Mouse (Mus musculus): ENCODE measurements around the gene Dis3. TPM values are rescaled to one million over a fixed set of nuclear protein-coding genes. Genes with fewer than 3 reads are reported as not detected.

Dis3 gene
- polyA plus RNA-seq, 1 experiment from 2014 or later: 22.6 TPM

DNA sequence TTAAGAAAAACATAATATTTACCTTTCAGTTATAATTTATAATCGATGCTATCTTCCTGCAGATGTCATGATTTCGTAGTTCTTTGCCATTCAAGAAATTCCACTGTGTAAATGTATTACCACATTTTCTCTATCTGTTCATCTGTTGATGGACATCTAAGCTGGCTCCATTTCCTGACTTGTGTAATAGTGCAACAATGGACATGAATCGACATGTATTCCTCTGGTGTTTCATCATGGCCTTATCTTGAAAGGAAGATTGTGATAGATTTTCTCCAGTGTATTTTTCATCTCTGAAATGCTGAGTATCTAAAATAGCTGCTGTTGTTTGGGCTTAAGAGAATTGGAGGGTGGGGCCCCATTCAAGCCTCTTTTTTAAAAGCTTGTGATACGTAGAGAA lies 27.1 kb upstream of the Dis3 start:
- no peak for ATAC-seq
- 94% methylated on average over 4 of the region's 4 CpGs for WGBS
- H3K27me3 ChIP-seq (ENCODE audit: control insufficient read depth, insufficient read depth, low read depth, low read length): no peaks in the 10 kb centered on the region

DNA sequence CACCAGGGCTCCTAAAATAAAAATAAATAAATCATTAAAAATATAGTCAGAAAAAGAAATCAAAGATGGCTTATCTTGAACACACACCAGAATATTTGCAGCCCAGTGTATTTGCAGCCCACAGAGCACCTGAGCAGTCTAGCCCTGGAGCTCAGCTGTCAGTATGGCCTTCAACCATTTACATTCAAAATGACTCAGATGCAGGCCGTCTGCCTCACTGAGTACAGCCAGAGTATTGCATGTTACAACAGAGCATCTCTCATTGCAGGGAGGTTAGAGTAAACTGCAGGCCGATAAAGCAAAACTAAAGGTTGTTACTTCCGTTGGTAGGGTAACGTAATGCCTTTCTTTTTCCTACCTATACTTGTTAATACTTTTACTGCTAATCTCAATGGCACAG lies 24.5 kb upstream of the Dis3 start:
- no peak for ATAC-seq
- H3K27ac ChIP-seq (ENCODE audit: low read length): no peak overlapping the region
- H3K27me3 ChIP-seq (ENCODE audit: control insufficient read depth, insufficient read depth, low read depth, low read length): no peaks in the 10 kb centered on the region
- 91% methylated on average over 4 of the region's 4 CpGs for WGBS
- H3K36me3 ChIP-seq (ENCODE audit: control insufficient read depth, insufficient read depth, low read length): 0 out of 2 replicates have a peak, but pooled peaks cover 3% of the 10 kb centered on the region
- H3K4me3 ChIP-seq (ENCODE audit: low read depth, low read length): no peak overlapping the region
- no peak overlapping the region for H3K4me2 ChIP-seq (ENCODE audit: low read length)
- no peaks in the 10 kb centered on the region for H3K4me1 ChIP-seq (ENCODE audit: control insufficient read depth, insufficient read depth, low read length)
- H3K9ac ChIP-seq (ENCODE audit: low read depth, low read length): no peak overlapping the region
- H3K9me3 ChIP-seq (replicated peaks; ENCODE audit: control insufficient read depth, low read length, poor library complexity, severe bottlenecking): no peaks in the 10 kb centered on the region

More for the DNA sequence above, 27.1 kb upstream of the Dis3 start:
- no peak overlapping the region for H3K4me2 ChIP-seq (ENCODE audit: low read length)
- H3K36me3 ChIP-seq (ENCODE audit: control insufficient read depth, insufficient read depth, low read length): 0 out of 2 replicates have a peak, but pooled peaks cover 3% of the 10 kb centered on the region
- no peak overlapping the region for H3K9ac ChIP-seq (ENCODE audit: low read depth, low read length)
- no peak overlapping the region for H3K27ac ChIP-seq (ENCODE audit: low read length)
- no peak overlapping the region for H3K4me3 ChIP-seq (ENCODE audit: low read depth, low read length)
- no peaks in the 10 kb centered on the region for H3K4me1 ChIP-seq (ENCODE audit: control insufficient read depth, insufficient read depth, low read length)
- no peaks in the 10 kb centered on the region for H3K9me3 ChIP-seq (replicated peaks; ENCODE audit: control insufficient read depth, low read length, poor library complexity, severe bottlenecking)

DNA sequence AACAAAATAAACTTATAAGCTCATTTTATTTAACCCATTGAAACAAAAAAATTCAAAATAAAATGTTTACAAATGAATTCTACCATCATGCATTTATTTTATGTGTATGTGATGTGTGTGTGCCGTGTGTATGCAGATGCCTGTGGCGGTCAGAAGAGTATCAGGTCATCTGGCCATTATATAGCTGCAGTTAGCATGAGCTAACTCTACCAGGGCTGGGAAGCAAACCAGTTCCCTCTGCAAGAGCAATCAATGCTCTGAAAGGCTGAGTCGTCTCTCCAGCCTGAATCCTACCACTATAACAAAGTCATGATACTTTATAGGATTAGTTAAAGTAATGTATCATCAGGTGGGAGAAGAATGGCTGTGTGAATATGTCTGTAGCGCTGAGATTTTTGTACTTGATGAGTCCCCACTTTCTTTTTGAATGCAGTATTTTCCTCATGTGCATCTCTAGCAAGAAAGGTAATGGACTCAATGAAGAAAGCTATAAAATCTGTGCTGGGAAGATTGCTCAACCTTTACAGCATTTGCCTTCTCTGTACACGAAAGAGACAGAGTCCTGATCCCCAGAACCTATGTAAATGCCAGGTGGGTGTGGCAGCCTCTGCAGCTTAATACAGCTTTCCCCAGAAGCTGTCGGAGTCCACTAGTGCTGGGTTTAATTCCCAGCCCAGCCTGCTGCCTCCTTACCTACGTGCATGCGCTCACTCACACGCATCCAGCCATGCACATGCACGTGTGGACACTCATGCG lies 22.2 kb upstream of the Dis3 start:
- no peak overlapping the region for H3K4me2 ChIP-seq (ENCODE audit: low read length)
- H3K9me3 ChIP-seq (replicated peaks; ENCODE audit: control insufficient read depth, low read length, poor library complexity, severe bottlenecking): no peaks in the 10 kb centered on the region
- H3K36me3 ChIP-seq (ENCODE audit: control insufficient read depth, insufficient read depth, low read length): peaks cover 5% of the 10 kb centered on the region; the same call in 1 of the 2 replicates
- no peaks in the 10 kb centered on the region for H3K4me1 ChIP-seq (ENCODE audit: control insufficient read depth, insufficient read depth, low read length)
- 89% methylated on average over 11 of the region's 11 CpGs for WGBS
- no peak overlapping the region for H3K4me3 ChIP-seq (ENCODE audit: low read depth, low read length)
- no peak for ATAC-seq
- no peaks in the 10 kb centered on the region for H3K27me3 ChIP-seq (ENCODE audit: control insufficient read depth, insufficient read depth, low read depth, low read length)
- H3K27ac ChIP-seq (ENCODE audit: low read length): no peak overlapping the region
- no peak overlapping the region for H3K9ac ChIP-seq (ENCODE audit: low read depth, low read length)

DNA sequence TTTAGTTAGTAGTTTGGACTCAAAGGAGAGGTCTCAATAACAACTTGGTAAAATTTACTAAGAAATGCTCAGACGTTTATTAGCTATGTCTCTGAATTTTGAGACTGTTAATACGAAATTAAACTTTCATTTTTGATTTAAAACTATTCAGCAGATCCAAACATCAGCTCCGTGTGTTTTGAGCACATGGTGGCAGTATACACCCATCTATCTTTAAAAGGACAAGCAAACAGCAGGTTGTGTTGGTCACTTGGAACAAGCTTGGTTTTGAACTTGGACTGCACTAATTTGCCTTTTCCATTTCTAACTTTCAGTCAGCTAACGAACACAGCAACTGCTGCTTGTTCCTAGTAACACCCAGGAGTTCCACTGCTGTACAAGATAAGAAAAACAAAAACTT lies 18.0 kb upstream of the Dis3 start:
- no peaks in the 10 kb centered on the region for H3K27me3 ChIP-seq (ENCODE audit: control insufficient read depth, insufficient read depth, low read depth, low read length)
- H3K9me3 ChIP-seq (replicated peaks; ENCODE audit: control insufficient read depth, low read length, poor library complexity, severe bottlenecking): no peaks in the 10 kb centered on the region
- 84% methylated on average over 4 of the region's 4 CpGs for WGBS
- H3K27ac ChIP-seq (ENCODE audit: low read length): no peak overlapping the region
- peaks cover 20% of the 10 kb centered on the region for H3K36me3 ChIP-seq (ENCODE audit: control insufficient read depth, insufficient read depth, low read length)
- H3K4me3 ChIP-seq (ENCODE audit: low read depth, low read length): no peak overlapping the region
- no peak overlapping the region for H3K9ac ChIP-seq (ENCODE audit: low read depth, low read length)
- H3K4me2 ChIP-seq (ENCODE audit: low read length): no peak overlapping the region
- H3K4me1 ChIP-seq (ENCODE audit: control insufficient read depth, insufficient read depth, low read length): no peaks in the 10 kb centered on the region
- ATAC-seq: no peak

DNA sequence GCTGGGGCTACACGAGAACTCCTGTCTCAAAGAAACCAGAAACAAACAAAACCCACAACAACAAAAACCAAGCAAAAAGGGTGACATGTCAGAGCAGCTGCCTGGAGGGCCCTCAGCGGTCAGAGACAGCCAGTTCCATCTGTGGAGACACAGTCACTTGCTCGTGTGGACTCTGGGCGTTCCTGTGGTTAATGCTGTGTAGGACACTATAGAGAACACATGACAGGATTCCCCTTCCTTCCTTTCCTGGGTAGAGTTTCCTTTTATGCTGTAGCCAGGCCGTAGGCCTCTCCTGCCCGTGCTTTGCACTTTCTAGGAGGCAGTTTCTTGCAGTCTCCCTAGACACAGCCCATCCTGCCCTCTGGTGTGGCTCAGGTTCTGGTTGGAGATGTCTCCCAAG lies 9.2 kb upstream of the Dis3 start:
- H3K36me3 ChIP-seq (ENCODE audit: control insufficient read depth, insufficient read depth, low read length): peaks cover 21% of the 10 kb centered on the region
- ATAC-seq: no peak
- H3K9ac ChIP-seq (ENCODE audit: low read depth, low read length): no peak overlapping the region
- H3K9me3 ChIP-seq (replicated peaks; ENCODE audit: control insufficient read depth, low read length, poor library complexity, severe bottlenecking): no peaks in the 10 kb centered on the region
- H3K27me3 ChIP-seq (ENCODE audit: control insufficient read depth, insufficient read depth, low read depth, low read length): no peaks in the 10 kb centered on the region
- 92% methylated on average over 6 of the region's 6 CpGs for WGBS
- H3K4me2 ChIP-seq (ENCODE audit: low read length): no peak overlapping the region
- no peak overlapping the region for H3K4me3 ChIP-seq (ENCODE audit: low read depth, low read length)
- no peaks in the 10 kb centered on the region for H3K4me1 ChIP-seq (ENCODE audit: control insufficient read depth, insufficient read depth, low read length)
- H3K27ac ChIP-seq (ENCODE audit: low read length): no peak overlapping the region

DNA sequence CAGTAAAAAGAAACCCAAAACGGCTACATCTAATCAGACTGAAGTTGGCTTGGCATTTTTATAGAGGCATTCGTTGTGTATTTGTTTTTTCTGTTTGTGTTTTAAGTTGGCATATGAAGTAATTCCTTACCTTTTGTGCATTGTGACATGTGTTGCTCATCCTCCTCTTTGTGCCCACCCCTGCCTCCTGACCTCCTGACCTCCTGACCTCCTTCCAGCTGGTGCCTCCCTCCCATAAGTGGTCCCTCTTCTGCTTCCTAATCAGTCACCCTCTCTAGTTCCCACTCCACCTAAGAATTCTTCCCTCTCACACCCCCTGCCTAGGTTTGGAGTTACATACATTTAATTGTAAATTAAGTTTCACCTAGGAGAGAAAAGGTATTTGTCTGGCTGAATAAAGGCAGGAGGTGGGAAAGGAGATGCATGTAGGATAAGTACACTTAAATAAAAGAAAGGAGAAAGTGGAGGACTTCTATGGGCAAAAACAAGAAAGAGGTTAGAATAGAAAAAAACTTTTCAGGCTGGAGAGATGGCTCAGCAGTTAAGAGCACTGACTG lies 8.1 kb upstream of the Dis3 start:
- 92% methylated on average over 2 of the region's 2 CpGs for WGBS
- Histone ChIP-seq H3K9ac (ENCODE audit: low read depth, low read length) (no peak overlapping the region), H3K27me3 (ENCODE audit: control insufficient read depth, insufficient read depth, low read depth, low read length) (no peaks in the 10 kb centered on the region), H3K4me1 (ENCODE audit: control insufficient read depth, insufficient read depth, low read length) (no peaks in the 10 kb centered on the region), H3K9me3 (replicated peaks; ENCODE audit: control insufficient read depth, low read length, poor library complexity, severe bottlenecking) (no peaks in the 10 kb centered on the region), H3K4me2 (ENCODE audit: low read length) (no peak overlapping the region), H3K36me3 (ENCODE audit: control insufficient read depth, insufficient read depth, low read length) (peaks cover 23% of the 10 kb centered on the region), H3K4me3 (ENCODE audit: low read depth, low read length) (no peak overlapping the region), H3K27ac (ENCODE audit: low read length) (no peak overlapping the region)
- ATAC-seq: no peak

DNA sequence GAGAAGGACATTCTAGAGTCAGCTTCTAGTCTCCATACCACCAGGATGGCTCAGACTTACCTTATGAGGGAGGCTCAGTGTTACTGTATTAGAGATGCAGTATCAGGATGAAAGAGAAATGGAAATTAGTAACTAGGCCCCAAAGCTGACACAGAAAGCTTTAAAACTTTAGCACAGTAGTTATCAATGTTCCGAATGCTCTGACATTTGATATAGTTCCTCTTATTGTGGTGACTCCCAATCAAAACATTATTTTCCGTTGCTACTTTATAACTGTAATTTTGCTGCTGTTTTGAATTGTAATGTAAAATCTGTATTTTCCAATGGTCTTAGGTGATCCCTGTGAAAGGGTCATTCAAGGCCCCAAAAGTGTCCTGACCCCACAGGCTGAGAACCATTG lies 7.1 kb upstream of the Dis3 start:
- peaks cover 24% of the 10 kb centered on the region for H3K36me3 ChIP-seq (ENCODE audit: control insufficient read depth, insufficient read depth, low read length)
- no peak overlapping the region for H3K27ac ChIP-seq (ENCODE audit: low read length)
- H3K27me3 ChIP-seq (ENCODE audit: control insufficient read depth, insufficient read depth, low read depth, low read length): no peaks in the 10 kb centered on the region
- no peaks in the 10 kb centered on the region for H3K9me3 ChIP-seq (replicated peaks; ENCODE audit: control insufficient read depth, low read length, poor library complexity, severe bottlenecking)
- H3K4me1 ChIP-seq (ENCODE audit: control insufficient read depth, insufficient read depth, low read length): no peaks in the 10 kb centered on the region
- H3K4me3 ChIP-seq (ENCODE audit: low read depth, low read length): no peak overlapping the region
- no peak for ATAC-seq
- H3K9ac ChIP-seq (ENCODE audit: low read depth, low read length): no peak overlapping the region
- WGBS: 94% methylated on average over 2 of the region's 2 CpGs
- H3K4me2 ChIP-seq (ENCODE audit: low read length): no peak overlapping the region

DNA sequence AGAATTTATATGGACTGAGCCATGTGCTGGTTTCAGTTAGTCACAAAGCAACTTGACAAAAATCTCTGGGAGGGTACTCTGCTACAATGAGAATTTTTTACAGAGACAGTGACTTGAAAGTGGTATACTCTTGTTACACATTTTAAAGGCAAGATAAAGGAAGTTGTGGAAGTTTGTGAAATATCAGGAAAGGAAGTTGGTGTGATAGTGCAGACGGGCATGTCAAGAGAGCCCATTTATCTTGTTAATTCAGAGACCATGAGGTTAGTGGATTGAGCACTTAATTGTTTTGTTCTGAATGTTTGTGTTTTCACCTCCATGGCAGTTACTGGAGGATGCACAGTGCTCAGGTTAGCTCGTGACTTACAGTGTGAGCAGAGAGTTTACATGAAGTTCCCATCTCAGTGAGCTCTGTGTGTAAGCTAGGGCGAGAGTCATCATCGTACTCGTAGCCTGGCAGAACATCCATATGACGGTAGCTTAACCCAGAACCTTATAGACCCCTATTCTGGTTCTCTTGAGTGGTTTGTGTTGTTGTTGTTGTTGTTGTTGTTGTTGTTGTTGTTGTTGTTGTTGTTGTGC lies 5.1 kb upstream of the Dis3 start:
- Histone ChIP-seq H3K27ac (ENCODE audit: low read length) (no peak overlapping the region), H3K9me3 (replicated peaks; ENCODE audit: control insufficient read depth, low read length, poor library complexity, severe bottlenecking) (no peaks in the 10 kb centered on the region), H3K4me2 (ENCODE audit: low read length) (no peak overlapping the region), H3K4me1 (ENCODE audit: control insufficient read depth, insufficient read depth, low read length) (peaks cover 7% of the 10 kb centered on the region), H3K27me3 (ENCODE audit: control insufficient read depth, insufficient read depth, low read depth, low read length) (no peaks in the 10 kb centered on the region), H3K9ac (ENCODE audit: low read depth, low read length) (no peak overlapping the region), H3K4me3 (ENCODE audit: low read depth, low read length) (no peak overlapping the region), H3K36me3 (ENCODE audit: control insufficient read depth, insufficient read depth, low read length) (peaks cover 22% of the 10 kb centered on the region)
- 94% methylated on average over 6 of the region's 6 CpGs for WGBS
- no peak for ATAC-seq

DNA sequence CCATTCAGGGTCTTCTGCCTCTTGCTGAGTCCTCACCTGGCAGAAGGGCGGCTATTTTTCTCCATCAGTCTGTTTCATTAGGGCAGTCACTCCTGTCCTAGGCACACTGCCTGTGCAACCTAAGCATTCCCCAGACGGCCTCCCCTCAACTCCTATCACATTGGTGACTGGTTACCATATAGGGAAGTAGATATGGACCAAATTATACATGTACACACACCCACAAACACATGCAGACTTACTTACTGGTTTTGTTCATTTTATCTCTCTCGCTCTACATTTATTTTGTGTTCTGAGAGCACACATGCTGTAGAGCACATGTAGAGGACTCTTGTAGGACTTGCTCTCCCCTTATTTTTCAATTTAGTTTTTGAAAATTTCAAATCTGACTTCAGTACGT lies 3.5 kb upstream of the Dis3 start:
- peaks cover 14% of the 10 kb centered on the region for H3K4me1 ChIP-seq (ENCODE audit: control insufficient read depth, insufficient read depth, low read length)
- H3K4me2 ChIP-seq (ENCODE audit: low read length): no peak overlapping the region
- WGBS: 98% methylated on average over 4 of the region's 4 CpGs
- no peak overlapping the region for H3K4me3 ChIP-seq (ENCODE audit: low read depth, low read length)
- no peaks in the 10 kb centered on the region for H3K9me3 ChIP-seq (replicated peaks; ENCODE audit: control insufficient read depth, low read length, poor library complexity, severe bottlenecking)
- peaks cover 13% of the 10 kb centered on the region for H3K36me3 ChIP-seq (ENCODE audit: control insufficient read depth, insufficient read depth, low read length)
- no peak overlapping the region for H3K9ac ChIP-seq (ENCODE audit: low read depth, low read length)
- H3K27ac ChIP-seq (ENCODE audit: low read length): no peak overlapping the region
- no peak for ATAC-seq
- no peaks in the 10 kb centered on the region for H3K27me3 ChIP-seq (ENCODE audit: control insufficient read depth, insufficient read depth, low read depth, low read length)

All from midbrain, embryonic 16.5 days (tissue).